Comparison of ENCODE assay signal across 10 mouse cellular contexts in genomic region chr3:100973906-100974305, GRCm38 (mm10). TPM values are rescaled to one million over a fixed set of nuclear protein-coding genes. Genes with fewer than 3 reads are reported as not detected.
DNase-seq lines count a peak whose midpoint lies in the region; ATAC-seq and TF ChIP-seq lines count a peak whose summit lies in the region.
"Had no signal": no experiment of that assay in that cellular context is flagged by ENCODE, and none has a peak within 500 bp of the region (broad histone marks: within the 10 kb centered on the region; RNA-seq: fewer than 3 reads in every experiment).

No protein-coding gene starts in this region.

- H3K4me3 ChIP-seq in left cerebral cortex, adult 2 months = no peak overlapping the region
- H3K4me3 ChIP-seq in G1E (ENCODE audit: low read depth, low read length) = no peak overlapping the region
- H3K4me3 ChIP-seq: megakaryocyte, embryonic 14.5 days had no signal

- H3K36me3 ChIP-seq in G1E (replicated peaks) = no peaks in the 10 kb centered on the region

- peak; percentile 50 to 77 for DNase-seq in cerebellum, postnatal 10 days
- no peak for DNase-seq in cerebellum, adult 11 months
- DNase-seq in left cerebral cortex, adult 2 months (ENCODE audit: extremely low spot score in 1 of 2, low spot score in 2 of 2) = no peak
- no peak for DNase-seq in left cerebral cortex, adult 11 months (ENCODE audit: low spot score)
- DNase-seq in G1E (ENCODE audit: low spot score) = peak; percentile 20
- peak; percentile 78 for DNase-seq in induced T-regulatory cell, adult 2 months (ENCODE audit: low read depth)
- DNase-seq in right cerebral cortex, postnatal 14 days = no peak
- DNase-seq in right cerebral cortex, postnatal 25 days = no peak
- DNase-seq: gastrocnemius, postnatal 36 days had no signal

- H3K9me3 ChIP-seq in G1E (replicated peaks) = no peaks in the 10 kb centered on the region
- H3K9me3 ChIP-seq: megakaryocyte, embryonic 14.5 days had no signal

- H3K27ac ChIP-seq in left cerebral cortex, adult 2 months = no peak overlapping the region

- intact Hi-C loops in left cerebral cortex, adult 2 months (cut with DNase I) = loop anchor here (1.0 kb wide), 2 partner anchors 189 to 321 kb away; no protein-coding TSS in a partner anchor

- TF ChIP-seq CTCF in left cerebral cortex, adult 2 months (IDR thresholded peaks at IDR 0.05) = peak; percentile 86
- 0 out of 2 replicates have a peak, but pooled peaks have one; percentile 20 for TF ChIP-seq CTCF in G1E (IDR thresholded peaks at IDR 0.05; ENCODE audit: low read depth, low read length)

- ATAC-seq in G1E (ENCODE audit: extremely low read depth, insufficient number of reproducible peaks, low FRiP score, poor library complexity, severe bottlenecking) = no peak

- peaks cover 11% of the 10 kb centered on the region for H3K27me3 ChIP-seq in G1E (ENCODE audit: insufficient read depth, low read length)

- H3K4me1 ChIP-seq in G1E (ENCODE audit: insufficient read depth, low read depth, low read length) = peaks cover 6% of the 10 kb centered on the region

RNA-seq across cellular contexts. Expression of gene Ttf2, which starts 4.4 kb away (rescaled TPM):
- 1 to 10 TPM; 1.0 to 1.3 TPM for total RNA-seq in left cerebral cortex, adult 2 months (2021)
- total RNA-seq in G1E (2014; fragmentation: Nextera tagmentation) = 25.2 and 28.3 TPM in 2 replicates
- total RNA-seq in G1E (2017) = 30.6 and 33.0 TPM in 2 replicates
- 6.4 and 8.0 TPM in 2 replicates for polyA plus RNA-seq in G1E (2012)

RNA-seq across cellular contexts. Expression of gene Trim45, which starts 51.9 kb away (rescaled TPM):
- total RNA-seq in left cerebral cortex, adult 2 months (2021) = 10 to 100 TPM; 11.7 to 11.9 TPM
- 0.92 and 1.1 TPM in 2 replicates for total RNA-seq in G1E (2014; fragmentation: Nextera tagmentation)
- 3.0 and 3.3 TPM in 2 replicates for total RNA-seq in G1E (2017)
- 0.35 and 0.67 TPM in 2 replicates for polyA plus RNA-seq in G1E (2012)

RNA-seq across cellular contexts. Expression of gene Cd101, which starts 55.5 kb away (rescaled TPM):
- under 1 TPM; 0.59 to 0.72 TPM for total RNA-seq in left cerebral cortex, adult 2 months (2021)
- total RNA-seq in G1E (2014; fragmentation: Nextera tagmentation) = not detected in 2 replicates
- total RNA-seq in G1E (2017) = 0.05 TPM in 1 of 2 replicates, not detected in the other
- polyA plus RNA-seq in G1E (2012) = not detected in 2 replicates

Comparison
In these comparisons a context has a peak if more than half of its experiments do, and no peak if none do; other contexts are left out.
1. DNase-seq: peak in cerebellum, postnatal 10 days (2 of 2), G1E (single experiment) and induced T-regulatory cell, adult 2 months (single experiment); none in cerebellum, adult 11 months (single experiment), left cerebral cortex, adult 2 months (0 of 2), left cerebral cortex, adult 11 months (single experiment), right cerebral cortex, postnatal 14 days (single experiment) and right cerebral cortex, postnatal 25 days (single experiment).
2. RNA of gene Ttf2, which starts 4.4 kb away (total RNA-seq): 25.2 to 33.0 TPM in G1E; 1.0 to 1.3 TPM in left cerebral cortex, adult 2 months; every median in the first group is over 10 times any median in the second.